Mouse (Mus musculus) heart, embryonic 13.5 days (tissue): ENCODE data around the gene Grap. TPM values are rescaled to one million over a fixed set of nuclear protein-coding genes. Genes with fewer than 3 reads are reported as not detected.
A peak's percentile ranks its signal among the peaks of the same experiment; 100 is the strongest.

Experiments used
- ATAC-seq: fragments of 200-750 bp; cut with Nextera tagmentation; 2 replicates; pipeline ENCODE4 v1.8.0; 2017; ENCODE audit warnings: moderate TSS enrichment; ENCODE audit not compliant: insufficient number of reproducible peaks, low FRiP score, low TSS enrichment; ENCODE audit errors: extremely low read depth
- H3K27ac ChIP-seq: fragments of 300-500 bp; sonication (generic); replicated peaks from 2 replicates; pipeline ENCODE4 v1.5.1; 2015; ENCODE audit warnings: moderate library complexity, mild to moderate bottlenecking, inconsistent platforms
- H3K27me3 ChIP-seq: fragments of 300-500 bp; sonication (generic); replicated peaks from 2 replicates; pipeline ENCODE4 v1.6.1; 2015; ENCODE audit warnings: mild to moderate bottlenecking, inconsistent platforms
- H3K36me3 ChIP-seq: fragments of 300-500 bp; sonication (generic); 2 replicates; pipeline ENCODE4 v1.6.1; 2015; ENCODE audit warnings: mild to moderate bottlenecking, inconsistent platforms
- H3K4me1 ChIP-seq: fragments of 300-500 bp; sonication (generic); 2 replicates; pipeline ENCODE4 v1.6.1; 2015; ENCODE audit warnings: inconsistent platforms
- H3K4me2 ChIP-seq: fragments of 300-500 bp; sonication (generic); 2 replicates; pipeline ENCODE4 v1.6.1; 2015; ENCODE audit warnings: inconsistent platforms, mild to moderate bottlenecking, moderate library complexity
- H3K4me3 ChIP-seq: fragments of 300-500 bp; sonication (generic); 2 replicates; pipeline ENCODE4 v1.5.1; 2015; ENCODE audit warnings: moderate library complexity, mild to moderate bottlenecking, inconsistent platforms
- H3K9ac ChIP-seq: fragments of 300-500 bp; sonication (generic); 2 replicates; pipeline ENCODE4 v1.6.1; 2015; ENCODE audit warnings: inconsistent platforms, mild to moderate bottlenecking, moderate library complexity
- H3K9me3 ChIP-seq: fragments of 300-500 bp; sonication (generic); 2 replicates; pipeline ENCODE4 v1.6.1; 2016; ENCODE audit warnings: inconsistent platforms
- WGBS: fragments of 180-500 bp; shearing (Covaris S2); methylation state at CpG from one replicate; pipeline ENCODE4 v1.1.7; 2015; ENCODE audit warnings: mixed read lengths; 5-methylcytosine and 5-hydroxymethylcytosine counted together
- polyA plus RNA-seq: library from polyadenylated mRNA; unstranded; fragments of >200 nt; fragmentation: Nextera tagmentation; extraction: Ambion mirVana; gene quantifications from 2 replicates; pipeline ENCODE4 v1.2.1, GENCODE M21; 2015

Gene Grap
- polyA plus RNA-seq = 10.5 and 11.2 TPM in 2 replicates

DNA sequence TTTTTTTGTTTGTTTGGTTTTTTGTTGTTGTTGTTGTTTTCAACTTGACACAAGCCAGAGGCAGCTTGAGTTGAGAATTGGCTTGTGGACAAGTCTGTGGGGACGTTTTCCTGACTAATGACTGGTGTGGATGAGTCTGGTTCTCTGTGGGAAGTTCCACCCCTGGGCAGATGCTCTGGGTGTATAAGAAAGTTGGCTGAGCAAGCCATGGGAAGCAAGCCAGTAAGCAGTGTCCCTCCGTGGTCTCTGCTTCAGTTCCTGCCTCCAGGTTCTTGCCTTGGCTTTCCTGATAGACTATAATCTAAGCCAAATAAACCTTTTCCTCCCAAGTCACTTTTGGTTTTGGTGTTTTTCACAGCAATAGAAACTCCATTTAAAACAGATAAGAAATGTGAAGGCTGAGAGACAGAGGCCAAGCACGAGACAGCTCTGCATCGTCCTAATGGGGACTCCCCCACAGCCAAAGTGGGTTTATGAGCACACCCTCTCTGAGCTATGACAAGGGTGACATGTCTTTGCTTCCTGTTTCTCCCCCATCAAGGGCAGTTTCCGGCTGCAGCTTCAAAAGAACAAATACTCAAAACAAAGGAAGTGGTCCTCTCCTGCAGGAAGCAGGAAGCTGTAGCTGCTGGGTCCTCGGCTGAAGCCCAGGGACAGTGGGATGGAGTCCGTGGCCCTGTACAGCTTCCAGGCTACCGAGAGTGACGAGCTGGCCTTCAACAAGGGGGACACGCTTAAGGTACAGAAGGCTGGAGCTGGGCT, at the start of gene Grap:
Grap (plus strand) TSS at position 580 of the 762 bp plus-strand sequence.
- Histone ChIP-seq H3K27ac (0 out of 2 replicates have a peak within 1 kb of the TSS, but pooled peaks have one; percentile 1), H3K4me3 (peak within 1 kb of the TSS; percentile 29), H3K9ac (0 out of 2 replicates have a peak within 1 kb of the TSS, but pooled peaks have one; percentile 42), H3K27me3 (no peaks in the 10 kb centered on the region), H3K4me2 (peak within 1 kb of the TSS; percentile 39), H3K4me1 (no peaks in the 10 kb centered on the region), H3K9me3 (no peaks in the 10 kb centered on the region), H3K36me3 (no peaks in the 10 kb centered on the region)
- 43% methylated on average over 10 of the region's 10 CpGs for WGBS
- no peak for ATAC-seq

DNA sequence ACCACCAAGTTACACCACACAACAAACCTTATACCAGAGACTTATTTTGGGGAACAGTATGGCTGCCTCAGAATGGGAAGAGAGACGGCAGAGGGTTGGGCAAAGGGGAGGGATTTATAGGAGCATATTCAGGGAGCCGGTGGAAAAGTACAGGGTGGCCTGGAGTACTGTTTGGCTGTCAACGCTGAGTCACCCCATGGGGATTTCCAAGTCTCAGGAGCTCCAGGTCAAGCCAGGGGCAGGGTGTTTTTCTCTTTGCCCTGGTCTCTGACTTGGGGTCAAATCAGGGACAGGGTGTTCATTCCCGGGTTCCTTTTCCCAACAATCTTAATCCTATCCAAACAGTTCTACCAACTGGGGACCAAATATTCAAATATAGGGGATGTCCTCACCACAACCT, 45.0 kb upstream of the Grap start:
- Histone ChIP-seq H3K9ac (no peak overlapping the region), H3K27ac (no peak overlapping the region), H3K4me1 (no peaks in the 10 kb centered on the region), H3K4me3 (no peak overlapping the region), H3K27me3 (no peaks in the 10 kb centered on the region), H3K36me3 (no peaks in the 10 kb centered on the region), H3K4me2 (no peak overlapping the region), H3K9me3 (peaks cover 12% of the 10 kb centered on the region; the same call in 1 of the 2 replicates)
- ATAC-seq = no peak
- 65% methylated on average over 4 of the region's 4 CpGs for WGBS

DNA sequence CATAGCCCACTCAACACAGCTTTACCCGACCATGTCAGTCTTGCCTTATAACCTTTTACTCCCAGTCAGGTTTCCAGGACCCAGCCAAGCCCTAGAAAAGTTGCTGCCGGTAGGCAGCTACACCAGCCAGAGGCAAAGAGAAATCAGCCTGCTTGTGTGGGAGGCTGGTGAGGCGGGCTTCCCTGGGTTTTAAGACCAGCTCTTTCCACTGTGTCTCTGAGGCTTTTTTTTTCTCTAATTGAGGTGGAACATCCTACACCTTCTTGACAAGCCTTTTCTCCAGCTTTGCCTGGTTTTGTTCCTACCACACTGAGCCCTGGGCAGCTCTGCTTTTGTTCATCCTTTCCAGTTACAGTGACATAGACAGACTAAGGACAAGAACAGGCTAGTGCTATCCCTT, 41.9 kb upstream of the Grap start:
- Histone ChIP-seq H3K9ac (no peak overlapping the region), H3K27ac (no peak overlapping the region), H3K36me3 (no peaks in the 10 kb centered on the region), H3K9me3 (peaks cover 11% of the 10 kb centered on the region; the same call in 1 of the 2 replicates), H3K4me2 (no peak overlapping the region), H3K4me1 (peaks cover 18% of the 10 kb centered on the region), H3K27me3 (no peaks in the 10 kb centered on the region), H3K4me3 (no peak overlapping the region)
- WGBS = 69% methylated on average over 3 of the region's 3 CpGs
- ATAC-seq = no peak

DNA sequence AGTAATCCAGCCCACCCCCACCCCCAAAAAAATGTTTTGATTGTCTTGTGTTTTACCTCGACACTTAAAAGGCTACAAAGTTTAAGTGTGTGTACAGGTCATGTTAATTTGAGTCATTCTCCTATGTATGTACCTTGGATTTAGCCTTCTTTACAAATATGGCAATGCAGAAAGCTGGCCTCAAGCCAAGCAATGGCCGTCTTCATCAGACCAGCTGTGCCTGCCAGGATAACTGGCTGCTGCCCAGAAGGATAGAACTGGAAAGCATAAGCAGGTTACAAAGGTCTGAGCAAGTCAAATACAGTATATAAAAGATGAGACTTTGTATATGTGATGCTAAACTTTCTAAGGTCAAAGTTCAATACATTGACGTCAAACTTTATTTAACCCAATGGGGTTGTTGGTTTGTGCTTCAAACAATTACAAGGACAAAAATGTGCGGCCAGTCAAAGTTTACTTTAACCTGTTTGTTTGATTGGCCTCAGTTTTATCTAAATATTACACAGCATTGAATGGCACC, 40.9 kb upstream of the Grap start:
- Histone ChIP-seq H3K9ac (no peak overlapping the region), H3K9me3 (peaks cover 5% of the 10 kb centered on the region; the same call in 1 of the 2 replicates), H3K36me3 (no peaks in the 10 kb centered on the region), H3K27ac (no peak overlapping the region), H3K4me3 (no peak overlapping the region), H3K4me2 (no peak overlapping the region), H3K4me1 (peaks cover 27% of the 10 kb centered on the region), H3K27me3 (no peaks in the 10 kb centered on the region)
- 64% methylated on average over 4 of the region's 4 CpGs for WGBS
- ATAC-seq = no peak

DNA sequence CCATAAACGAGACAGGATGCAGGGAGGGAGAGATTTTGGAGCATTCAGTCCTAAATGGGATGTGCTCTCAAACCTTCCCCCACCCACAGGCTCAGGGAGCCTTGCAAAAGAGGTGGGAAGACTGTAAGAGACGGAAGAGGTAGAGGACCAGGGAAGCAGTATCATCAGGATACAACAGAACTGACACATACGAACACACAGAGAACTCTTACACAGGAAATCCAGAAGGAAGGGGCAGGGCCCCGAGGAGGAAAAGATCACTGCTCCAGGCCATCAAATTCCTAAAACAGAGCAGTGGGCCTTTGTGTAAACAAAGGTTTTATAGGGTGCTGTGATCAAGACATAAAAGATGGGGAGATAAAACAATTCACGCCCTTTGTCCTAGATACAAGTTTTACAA, 38.7 kb upstream of the Grap start:
- Histone ChIP-seq H3K9ac (no peak overlapping the region), H3K27ac (no peak overlapping the region), H3K4me3 (no peak overlapping the region), H3K27me3 (no peaks in the 10 kb centered on the region), H3K9me3 (peaks cover 4% of the 10 kb centered on the region; the same call in 1 of the 2 replicates), H3K4me1 (peaks cover 37% of the 10 kb centered on the region), H3K36me3 (no peaks in the 10 kb centered on the region), H3K4me2 (no peak overlapping the region)
- WGBS = 62% methylated on average over 5 of the region's 5 CpGs
- no peak for ATAC-seq

DNA sequence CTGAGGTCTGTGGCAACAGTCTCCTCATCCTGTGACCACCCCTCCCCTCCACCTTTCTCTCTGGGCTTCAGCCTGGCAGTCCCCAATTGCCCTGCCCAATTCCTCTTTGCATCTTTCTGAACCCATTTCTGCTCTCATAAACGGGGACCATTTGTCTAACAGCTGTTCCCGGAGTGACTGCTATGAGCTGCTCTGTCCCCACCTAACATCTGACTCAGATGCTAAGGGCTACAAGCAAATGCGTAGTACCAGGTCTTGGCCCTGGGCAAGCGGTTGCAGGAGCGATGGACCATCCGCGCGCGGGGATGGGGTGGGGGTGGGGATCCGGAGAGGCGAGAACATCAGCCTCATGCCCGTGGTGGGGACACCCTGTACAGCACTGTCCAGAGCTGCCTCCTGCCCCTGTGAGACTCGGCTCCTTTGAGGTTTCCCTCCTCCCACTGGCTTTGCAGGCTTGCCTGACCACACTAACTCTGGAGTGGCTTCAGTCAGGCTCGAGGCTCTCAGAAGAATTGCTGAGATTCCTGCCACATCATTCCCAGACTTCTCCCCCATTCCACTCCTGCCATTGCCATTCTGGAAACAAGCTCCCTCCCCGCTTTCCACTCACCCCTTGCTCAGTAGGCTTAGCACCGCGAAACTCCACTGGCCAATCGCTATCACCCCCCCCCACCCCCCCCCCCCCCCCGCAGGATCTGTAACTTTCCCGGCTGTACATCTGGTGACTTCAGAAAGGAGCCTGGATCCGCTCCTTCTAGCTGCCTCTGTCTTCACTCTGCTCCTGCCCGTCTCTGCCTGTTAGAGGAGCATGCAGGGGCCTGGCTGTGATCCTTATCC, 37.2 kb upstream of the Grap start:
- ATAC-seq = 0 out of 2 replicates have a peak, but pooled peaks have one; percentile 5
- Histone ChIP-seq H3K9ac (peak overlapping the region; percentile 63), H3K9me3 (no peaks in the 10 kb centered on the region), H3K4me3 (peak overlapping the region; percentile 40), H3K36me3 (no peaks in the 10 kb centered on the region), H3K4me1 (peaks cover 44% of the 10 kb centered on the region), H3K4me2 (peak overlapping the region; percentile 66), H3K27ac (peak overlapping the region; percentile 61), H3K27me3 (no peaks in the 10 kb centered on the region)
- 8% methylated on average over 21 of the region's 22 CpGs for WGBS

DNA sequence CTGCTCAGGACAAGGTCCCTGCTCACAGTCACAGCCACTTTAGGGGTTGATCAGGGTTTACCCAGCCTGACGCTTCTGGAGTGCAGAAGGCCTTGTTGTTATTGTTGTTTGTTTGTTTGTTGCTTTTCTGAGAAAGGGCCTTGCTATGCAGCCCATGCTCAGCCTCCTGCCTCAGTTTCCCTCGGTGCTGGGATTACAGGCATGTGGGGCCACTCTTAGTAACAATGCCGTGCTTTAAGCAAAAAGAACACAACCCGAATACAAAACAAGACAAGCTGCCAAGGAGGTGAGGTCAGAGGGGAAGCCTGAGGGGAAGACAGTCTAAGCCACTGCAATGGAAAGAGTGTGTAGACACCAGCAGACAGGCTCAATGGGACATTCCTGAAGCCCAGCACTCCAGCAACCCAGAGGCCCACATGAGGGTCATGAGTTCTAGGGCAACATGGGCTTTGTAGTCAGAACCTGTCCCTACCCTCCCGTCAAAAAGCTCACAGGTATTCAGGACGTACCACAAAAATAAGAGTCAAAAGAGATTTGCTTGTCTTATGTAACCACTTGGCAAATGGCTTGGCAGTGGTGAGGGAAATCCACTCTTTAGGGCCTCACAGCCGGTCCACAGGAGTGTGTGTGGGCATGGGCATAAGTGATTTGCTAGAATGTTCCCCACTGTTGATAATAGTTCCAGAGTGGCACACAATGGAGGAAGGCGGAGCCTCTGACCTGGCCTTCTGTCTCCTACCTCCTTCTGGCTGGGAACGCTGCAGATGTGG, 36.4 kb upstream of the Grap start:
- H3K36me3 ChIP-seq = no peaks in the 10 kb centered on the region
- H3K27ac ChIP-seq = peak overlapping the region; percentile 61
- ATAC-seq = no peak
- H3K4me1 ChIP-seq = peaks cover 44% of the 10 kb centered on the region
- 66% methylated on average over 9 of the region's 9 CpGs for WGBS
- no peaks in the 10 kb centered on the region for H3K27me3 ChIP-seq
- H3K9ac ChIP-seq = peak overlapping the region; percentile 58
- H3K9me3 ChIP-seq = no peaks in the 10 kb centered on the region
- H3K4me2 ChIP-seq = peak overlapping the region; percentile 66
- H3K4me3 ChIP-seq = no peak overlapping the region

DNA sequence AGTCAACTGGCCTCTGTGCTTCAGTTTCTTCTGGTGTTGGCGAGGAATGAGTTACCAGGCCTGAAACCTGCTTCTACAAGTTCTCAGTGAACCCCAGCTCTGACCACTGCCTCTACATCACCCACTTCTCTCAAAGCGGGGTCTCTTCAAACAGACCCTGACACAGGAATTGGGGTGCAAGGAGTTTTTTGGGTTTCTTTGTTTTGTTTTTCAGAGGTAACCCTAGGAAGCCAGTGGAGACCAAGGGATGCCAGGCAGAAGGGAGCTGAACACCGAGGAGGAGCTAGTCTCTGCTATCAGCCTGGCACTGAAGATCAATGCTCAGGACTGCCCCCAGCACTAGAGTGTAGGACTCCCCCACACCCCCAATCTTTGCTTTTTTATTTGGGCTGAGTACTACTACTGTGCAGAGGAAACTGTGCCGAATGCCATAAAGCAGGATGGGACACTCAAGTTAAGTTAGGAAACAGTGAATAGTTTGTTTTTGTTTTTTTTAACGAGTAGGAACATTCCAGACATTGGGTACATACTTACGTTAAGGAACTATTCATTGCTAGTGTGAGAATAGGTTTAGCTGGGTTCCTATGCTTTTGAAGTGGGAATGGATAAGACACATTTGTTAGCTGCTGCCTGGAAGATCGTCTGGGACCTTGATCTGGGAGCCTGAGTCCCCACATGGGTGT, 35.6 kb upstream of the Grap start:
- Histone ChIP-seq H3K9ac (no peak overlapping the region), H3K36me3 (no peaks in the 10 kb centered on the region), H3K9me3 (no peaks in the 10 kb centered on the region), H3K4me1 (peaks cover 44% of the 10 kb centered on the region), H3K27ac (no peak overlapping the region), H3K4me2 (no peak overlapping the region), H3K4me3 (no peak overlapping the region), H3K27me3 (no peaks in the 10 kb centered on the region)
- no peak for ATAC-seq
- WGBS = 64% methylated on average over 7 of the region's 7 CpGs

DNA sequence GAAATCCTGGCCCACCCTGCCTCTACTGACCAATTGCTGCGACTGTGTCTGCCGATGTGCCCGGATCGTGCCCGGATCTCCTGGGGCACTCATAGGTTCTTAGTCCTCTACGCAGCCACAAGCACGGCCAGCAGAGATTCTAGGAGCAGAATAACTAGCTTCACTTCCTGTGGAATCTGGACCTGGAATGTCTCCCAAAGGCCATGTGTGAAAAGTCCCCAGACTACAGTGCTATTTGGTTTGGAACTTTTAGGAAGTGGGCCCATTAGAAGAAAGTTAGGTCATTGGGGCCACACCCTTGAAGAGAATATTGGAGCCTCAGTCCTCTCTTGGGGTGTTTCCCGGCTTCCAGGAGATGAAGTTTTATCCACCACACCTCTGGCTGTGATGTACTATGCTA, 34.9 kb upstream of the Grap start:
- Histone ChIP-seq H3K4me1 (peaks cover 44% of the 10 kb centered on the region), H3K36me3 (no peaks in the 10 kb centered on the region), H3K27ac (no peak overlapping the region), H3K9ac (no peak overlapping the region), H3K4me3 (no peak overlapping the region), H3K27me3 (no peaks in the 10 kb centered on the region), H3K9me3 (no peaks in the 10 kb centered on the region), H3K4me2 (no peak overlapping the region)
- ATAC-seq = no peak
- WGBS = 81% methylated on average over 8 of the region's 8 CpGs

DNA sequence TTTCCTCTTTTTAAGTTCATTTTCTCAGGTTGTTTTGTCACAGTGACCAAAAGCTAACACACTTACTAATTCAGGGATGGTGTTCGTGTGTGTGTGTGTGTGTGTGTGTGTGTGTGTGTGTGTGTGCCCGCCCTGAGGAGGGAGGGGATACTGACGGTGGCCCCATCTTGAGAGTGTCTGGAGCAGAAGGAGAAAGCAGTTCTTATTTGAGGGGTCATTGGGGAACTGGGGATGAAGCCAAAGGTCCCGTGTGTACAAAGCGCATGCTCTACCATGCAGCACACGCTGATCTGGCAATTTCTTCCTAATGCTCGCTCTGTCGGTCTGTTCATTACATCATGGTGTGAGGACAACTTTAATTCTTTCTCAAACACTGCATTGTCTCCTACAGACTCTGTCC, 34.5 kb upstream of the Grap start:
- Histone ChIP-seq H3K9ac (no peak overlapping the region), H3K9me3 (no peaks in the 10 kb centered on the region), H3K27me3 (no peaks in the 10 kb centered on the region), H3K4me1 (peaks cover 44% of the 10 kb centered on the region), H3K27ac (no peak overlapping the region), H3K36me3 (no peaks in the 10 kb centered on the region), H3K4me2 (no peak overlapping the region), H3K4me3 (no peak overlapping the region)
- no peak for ATAC-seq
- 84% methylated on average over 7 of the region's 8 CpGs for WGBS
